Mouse (Mus musculus): Measurements from ENCODE around the gene Ap1b1. TPM values are rescaled to one million over a fixed set of nuclear protein-coding genes. Genes with fewer than 3 reads are reported as not detected.

Gene Ap1b1
- polyA plus RNA-seq, 1 experiment from 2014 or later = 61.7 TPM

DNA sequence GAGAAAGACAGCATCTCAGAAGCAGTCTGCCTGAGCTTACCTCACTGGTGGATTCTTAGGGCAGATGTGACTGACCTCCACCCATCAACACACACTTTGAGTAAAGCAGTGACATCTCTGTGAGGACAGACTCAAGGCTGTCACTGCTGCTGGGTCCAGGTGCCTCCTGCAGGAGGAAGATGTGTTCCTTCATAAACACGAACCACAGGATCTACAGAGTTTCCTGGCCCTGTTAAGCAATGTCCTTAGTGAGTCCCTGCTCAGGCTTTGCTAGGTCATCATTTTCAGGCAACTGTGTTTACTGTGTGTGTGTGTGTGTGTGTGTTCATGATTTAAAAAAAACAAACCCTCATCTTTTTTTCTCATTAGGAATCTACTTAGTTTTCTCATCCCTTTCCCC lies 24.9 kb downstream of the Ap1b1 start:
- no peak for ATAC-seq

GRCm38 (mm10) chr11:5012213-5012715 lies 25.6 kb downstream of the Ap1b1 start:
- ATAC-seq = no peak
- Histone ChIP-seq H3K27me3 (no peaks in the 10 kb centered on the region), H3K9ac (no peak overlapping the region), H3K36me3 (ENCODE audit: poor library complexity, severe bottlenecking) (peaks cover 71% of the 10 kb centered on the region), H3K4me2 (no peak overlapping the region), H3K27ac (no peak overlapping the region), H3K9me3 (replicated peaks) (no peaks in the 10 kb centered on the region), H3K4me3 (no peak overlapping the region), H3K4me1 (no peaks in the 10 kb centered on the region)
- 83% methylated on average over 5 of the region's 5 CpGs for WGBS

More for the DNA sequence above, 24.9 kb downstream of the Ap1b1 start:
- WGBS = 88% methylated on average over 1 of the region's 1 CpGs
- Histone ChIP-seq H3K9me3 (replicated peaks) (no peaks in the 10 kb centered on the region), H3K4me1 (peaks cover 1% of the 10 kb centered on the region; the same call in 1 of the 2 replicates), H3K9ac (no peak overlapping the region), H3K4me3 (no peak overlapping the region), H3K27ac (no peak overlapping the region), H3K27me3 (no peaks in the 10 kb centered on the region), H3K36me3 (ENCODE audit: poor library complexity, severe bottlenecking) (peaks cover 63% of the 10 kb centered on the region), H3K4me2 (no peak overlapping the region)

- Histone ChIP-seq H3K27ac (no peak overlapping the region), H3K36me3 (ENCODE audit: poor library complexity, severe bottlenecking) (peaks cover 90% of the 10 kb centered on the region), H3K4me2 (no peak overlapping the region), H3K9me3 (replicated peaks) (no peaks in the 10 kb centered on the region), H3K9ac (no peak overlapping the region), H3K4me1 (no peaks in the 10 kb centered on the region), H3K4me3 (no peak overlapping the region), H3K27me3 (no peaks in the 10 kb centered on the region)
- ATAC-seq = no peak
- WGBS = 47% methylated on average over 2 of the region's 2 CpGs
Measured at GRCm38 (mm10) chr11:5015720-5016119, 29.1 kb downstream of the Ap1b1 start.

GRCm38 (mm10) chr11:5016286-5016685 lies 29.7 kb downstream of the Ap1b1 start:
- 91% methylated on average over 5 of the region's 5 CpGs for WGBS
- no peak overlapping the region for H3K27ac ChIP-seq
- no peaks in the 10 kb centered on the region for H3K9me3 ChIP-seq (replicated peaks)
- no peak overlapping the region for H3K4me3 ChIP-seq
- H3K9ac ChIP-seq = no peak overlapping the region
- H3K36me3 ChIP-seq (ENCODE audit: poor library complexity, severe bottlenecking) = peaks cover 90% of the 10 kb centered on the region
- no peak for ATAC-seq
- no peak overlapping the region for H3K4me2 ChIP-seq
- no peaks in the 10 kb centered on the region for H3K4me1 ChIP-seq
- no peaks in the 10 kb centered on the region for H3K27me3 ChIP-seq

GRCm38 (mm10) chr11:5017506-5017905 lies 30.9 kb downstream of the Ap1b1 start:
- no peaks in the 10 kb centered on the region for H3K27me3 ChIP-seq
- ATAC-seq = no peak
- peaks cover 85% of the 10 kb centered on the region for H3K36me3 ChIP-seq (ENCODE audit: poor library complexity, severe bottlenecking)
- no peak overlapping the region for H3K9ac ChIP-seq
- H3K4me2 ChIP-seq = no peak overlapping the region
- H3K4me3 ChIP-seq = no peak overlapping the region
- no peaks in the 10 kb centered on the region for H3K4me1 ChIP-seq
- no peaks in the 10 kb centered on the region for H3K9me3 ChIP-seq (replicated peaks)
- H3K27ac ChIP-seq = no peak overlapping the region
- WGBS = 68% methylated on average over 6 of the region's 6 CpGs

GRCm38 (mm10) chr11:5025108-5025507 lies 38.5 kb downstream of the Ap1b1 start:
- no peak for ATAC-seq
- H3K4me1 ChIP-seq = no peaks in the 10 kb centered on the region
- no peak overlapping the region for H3K4me2 ChIP-seq
- H3K27ac ChIP-seq = no peak overlapping the region
- WGBS = 100% methylated on average over 1 of the region's 1 CpGs
- no peak overlapping the region for H3K4me3 ChIP-seq
- no peaks in the 10 kb centered on the region for H3K27me3 ChIP-seq
- H3K9ac ChIP-seq = no peak overlapping the region
- peaks cover 85% of the 10 kb centered on the region for H3K36me3 ChIP-seq (ENCODE audit: poor library complexity, severe bottlenecking)
- H3K9me3 ChIP-seq (replicated peaks) = no peaks in the 10 kb centered on the region

DNA sequence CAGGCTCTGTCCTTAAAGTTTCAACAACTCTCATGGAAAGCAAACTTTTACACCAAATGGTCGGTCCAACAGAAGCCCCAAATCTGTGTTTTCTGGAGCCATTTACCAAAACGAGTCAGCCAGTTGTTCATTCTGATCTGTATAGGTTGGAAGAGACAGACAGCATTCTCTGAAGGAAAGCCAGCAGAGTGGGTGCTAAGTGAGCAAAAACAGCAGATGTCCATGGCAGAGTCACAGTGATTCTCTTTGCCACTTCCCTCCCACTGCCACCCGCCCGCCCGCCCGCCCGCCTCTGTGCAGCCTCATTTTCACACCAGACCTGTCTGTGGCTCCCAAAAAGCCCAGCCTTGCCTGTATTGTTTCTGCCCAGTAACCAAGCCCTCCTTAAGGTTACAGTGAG lies 41.6 kb downstream of the Ap1b1 start:
- Histone ChIP-seq H3K9ac (no peak overlapping the region), H3K4me2 (no peak overlapping the region), H3K9me3 (replicated peaks) (no peaks in the 10 kb centered on the region), H3K27me3 (no peaks in the 10 kb centered on the region), H3K36me3 (ENCODE audit: poor library complexity, severe bottlenecking) (peaks cover 97% of the 10 kb centered on the region), H3K4me1 (no peaks in the 10 kb centered on the region), H3K4me3 (no peak overlapping the region), H3K27ac (no peak overlapping the region)
- no peak for ATAC-seq
- 93% methylated on average over 7 of the region's 7 CpGs for WGBS

DNA sequence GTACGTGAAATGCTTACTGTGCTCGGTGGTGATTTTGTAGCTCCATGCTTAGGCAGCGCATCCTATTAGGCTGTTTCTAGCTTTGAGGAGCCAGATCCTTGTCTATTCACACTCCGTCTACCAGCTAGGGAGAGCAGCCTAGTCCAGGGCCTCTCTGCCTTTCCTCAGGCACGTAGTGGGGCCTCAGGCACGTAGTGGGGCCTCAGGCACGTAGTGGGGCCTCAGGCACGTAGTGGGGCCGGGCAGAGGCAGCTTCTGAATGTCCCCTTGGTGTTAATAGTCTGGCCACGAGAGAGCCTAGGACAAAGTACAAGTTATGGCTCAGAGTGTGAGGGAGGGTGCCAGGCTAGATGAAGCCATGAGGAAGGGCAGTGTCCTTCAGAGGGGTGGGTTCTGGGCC lies 46.1 kb downstream of the Ap1b1 start:
- Histone ChIP-seq H3K27ac (no peak overlapping the region), H3K4me1 (no peaks in the 10 kb centered on the region), H3K9ac (no peak overlapping the region), H3K4me3 (no peak overlapping the region), H3K9me3 (replicated peaks) (no peaks in the 10 kb centered on the region), H3K36me3 (ENCODE audit: poor library complexity, severe bottlenecking) (peaks cover 98% of the 10 kb centered on the region), H3K4me2 (no peak overlapping the region), H3K27me3 (no peaks in the 10 kb centered on the region)
- 94% methylated on average over 10 of the region's 10 CpGs for WGBS
- no peak for ATAC-seq

DNA sequence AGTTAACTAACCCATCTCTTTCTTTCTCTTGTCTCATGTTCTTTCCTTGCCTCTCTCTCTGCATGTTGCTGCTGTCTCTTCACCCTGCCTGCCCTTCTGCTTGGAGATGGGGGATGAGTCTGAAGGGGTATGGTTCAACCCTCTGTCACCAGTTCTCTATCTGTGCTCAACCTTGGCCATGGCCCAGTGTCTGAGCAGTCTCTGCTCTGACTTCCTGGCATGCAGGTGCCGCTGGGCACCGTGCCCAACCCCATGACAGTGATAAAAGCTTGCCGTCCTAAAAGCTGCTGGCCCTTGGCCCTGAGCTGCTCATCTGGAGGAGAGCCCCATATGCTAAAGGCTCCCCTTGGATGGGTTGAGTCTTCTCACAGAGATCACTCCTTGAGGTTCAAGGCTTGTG lies 46.5 kb downstream of the Ap1b1 start:
- no peaks in the 10 kb centered on the region for H3K4me1 ChIP-seq
- no peak overlapping the region for H3K27ac ChIP-seq
- no peak overlapping the region for H3K4me2 ChIP-seq
- H3K27me3 ChIP-seq = no peaks in the 10 kb centered on the region
- WGBS = 80% methylated on average over 3 of the region's 3 CpGs
- peaks cover 98% of the 10 kb centered on the region for H3K36me3 ChIP-seq (ENCODE audit: poor library complexity, severe bottlenecking)
- H3K9me3 ChIP-seq (replicated peaks) = no peaks in the 10 kb centered on the region
- no peak overlapping the region for H3K4me3 ChIP-seq
- no peak overlapping the region for H3K9ac ChIP-seq
- no peak for ATAC-seq

DNA sequence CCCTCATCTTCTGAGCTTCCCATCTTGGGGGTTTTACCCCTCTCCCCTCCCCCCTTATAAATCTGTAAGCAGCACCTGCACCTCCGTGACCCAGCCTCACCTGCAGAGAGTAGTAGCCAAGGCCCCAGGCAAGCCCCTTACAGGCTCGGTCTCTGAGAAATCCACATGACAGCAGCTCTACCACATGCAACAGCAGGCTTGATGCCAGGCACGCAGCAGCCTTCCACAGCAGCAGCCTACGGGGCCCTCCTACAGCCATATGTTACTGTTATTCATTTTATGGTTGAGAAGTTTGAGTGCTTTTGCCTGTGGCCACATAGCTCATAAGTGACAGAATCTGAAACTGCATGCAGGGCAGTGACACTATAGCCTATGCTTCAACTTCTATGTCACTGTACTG lies 48.8 kb downstream of the Ap1b1 start:
- H3K4me3 ChIP-seq = no peak overlapping the region
- H3K4me2 ChIP-seq = no peak overlapping the region
- WGBS = 92% methylated on average over 4 of the region's 4 CpGs
- H3K36me3 ChIP-seq (ENCODE audit: poor library complexity, severe bottlenecking) = peaks cover 99% of the 10 kb centered on the region
- no peak overlapping the region for H3K9ac ChIP-seq
- no peak overlapping the region for H3K27ac ChIP-seq
- H3K27me3 ChIP-seq = no peaks in the 10 kb centered on the region
- no peaks in the 10 kb centered on the region for H3K9me3 ChIP-seq (replicated peaks)
- ATAC-seq = no peak
- H3K4me1 ChIP-seq = no peaks in the 10 kb centered on the region

- Histone ChIP-seq H3K9ac (no peak overlapping the region), H3K36me3 (ENCODE audit: poor library complexity, severe bottlenecking) (peaks cover 100% of the 10 kb centered on the region), H3K4me3 (no peak overlapping the region), H3K27me3 (no peaks in the 10 kb centered on the region), H3K4me1 (no peaks in the 10 kb centered on the region), H3K9me3 (replicated peaks) (no peaks in the 10 kb centered on the region), H3K27ac (no peak overlapping the region), H3K4me2 (no peak overlapping the region)
- 92% methylated on average over 8 of the region's 8 CpGs for WGBS
- no peak for ATAC-seq
Measured at GRCm38 (mm10) chr11:5037146-5037854, 50.7 kb downstream of the Ap1b1 start.

GRCm38 (mm10) chr11:5040585-5040984 lies 54.0 kb downstream of the Ap1b1 start:
- ATAC-seq = no peak
- Histone ChIP-seq H3K36me3 (ENCODE audit: poor library complexity, severe bottlenecking) (peaks cover 76% of the 10 kb centered on the region), H3K4me1 (no peaks in the 10 kb centered on the region), H3K4me2 (no peak overlapping the region), H3K27me3 (no peaks in the 10 kb centered on the region), H3K9me3 (replicated peaks) (no peaks in the 10 kb centered on the region), H3K27ac (no peak overlapping the region), H3K4me3 (no peak overlapping the region), H3K9ac (no peak overlapping the region)
- WGBS = 96% methylated on average over 5 of the region's 5 CpGs
